Mouse (Mus musculus) kidney, adult 9 months (tissue): ENCODE results near the gene Edf1.
A peak's percentile ranks its signal among the peaks of the same experiment; 100 is the strongest.

Source experiments
- DNase-seq: peaks from one replicate; pipeline ENCODE4 v3.0.0; 2022

Gene Edf1

DNA sequence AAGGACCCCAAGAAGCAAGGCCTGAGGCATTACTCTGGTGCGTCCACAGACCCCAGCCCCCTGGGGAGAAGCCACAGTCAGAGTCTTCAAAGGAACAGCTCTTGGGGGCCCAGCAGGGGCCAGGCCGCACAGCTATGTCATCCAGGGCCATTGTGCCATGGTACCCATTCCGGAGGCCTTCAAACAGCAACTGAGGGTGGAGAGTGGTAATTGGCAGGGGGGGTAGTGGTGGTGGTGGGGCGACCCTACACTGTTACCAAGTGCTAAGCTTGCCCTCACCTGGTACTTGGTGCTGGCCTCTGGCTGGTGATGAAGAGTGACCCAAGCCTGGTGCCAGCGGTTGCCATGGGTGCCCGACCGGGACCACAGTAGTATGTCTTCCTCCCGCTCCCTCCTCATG lies 8.1 kb downstream of the Edf1 start:
- no peak for DNase-seq

GRCm38 (mm10) chr2:25566558-25566957 lies 8.9 kb downstream of the Edf1 start:
- no peak for DNase-seq

DNA sequence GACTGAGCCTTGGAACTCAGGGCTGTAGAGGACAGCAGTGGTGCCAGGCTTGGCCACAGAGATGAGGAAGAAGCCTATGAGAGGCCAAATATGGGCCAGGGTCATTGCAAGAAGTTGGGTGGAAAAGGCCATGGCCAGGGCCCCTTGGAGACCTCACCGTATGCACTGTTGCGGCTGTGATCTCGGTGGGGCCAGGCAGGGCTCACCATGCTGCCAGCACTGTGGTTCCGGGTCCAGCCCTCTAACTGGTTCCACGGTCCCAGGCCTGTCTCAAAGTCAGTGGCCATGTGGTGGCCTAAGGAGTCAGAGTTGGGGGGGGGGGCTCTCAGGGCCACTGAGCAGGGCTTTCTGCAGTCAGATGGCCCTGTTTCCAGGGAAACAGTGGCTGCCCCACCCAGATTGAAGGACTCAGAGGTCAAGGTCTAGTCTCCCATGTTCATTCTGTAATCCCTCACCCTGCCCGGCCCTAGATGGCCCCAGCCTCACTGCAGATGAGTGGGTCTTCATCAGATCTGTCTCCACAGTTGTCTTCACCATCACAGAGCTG lies 10.9 kb downstream of the Edf1 start:
- DNase-seq = no peak

- DNase-seq = no peak
Observed at GRCm38 (mm10) chr2:25569323-25569722, 11.7 kb downstream of the Edf1 start.

GRCm38 (mm10) chr2:25571221-25571620 lies 13.6 kb downstream of the Edf1 start:
- no peak for DNase-seq

DNA sequence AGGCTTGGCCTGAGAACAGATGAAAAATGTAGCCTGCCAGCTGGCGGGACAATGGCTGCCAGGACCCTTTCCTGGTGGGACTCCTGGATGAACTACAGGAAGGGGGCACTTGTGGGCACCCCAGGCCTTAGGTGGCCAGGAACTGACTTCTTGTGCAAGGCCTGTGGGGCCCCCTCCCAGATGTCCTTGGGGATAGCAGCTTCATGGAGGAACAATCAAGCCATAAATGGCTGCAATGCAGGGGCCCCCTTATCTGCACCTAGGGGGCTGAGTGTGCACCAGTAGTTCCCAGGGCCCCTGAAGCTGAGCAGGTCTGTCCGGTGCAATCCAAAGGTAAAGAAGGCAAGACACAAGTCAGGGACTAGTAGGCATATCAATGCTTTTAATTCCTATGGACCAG lies 15.4 kb downstream of the Edf1 start:
- DNase-seq = no peak

DNA sequence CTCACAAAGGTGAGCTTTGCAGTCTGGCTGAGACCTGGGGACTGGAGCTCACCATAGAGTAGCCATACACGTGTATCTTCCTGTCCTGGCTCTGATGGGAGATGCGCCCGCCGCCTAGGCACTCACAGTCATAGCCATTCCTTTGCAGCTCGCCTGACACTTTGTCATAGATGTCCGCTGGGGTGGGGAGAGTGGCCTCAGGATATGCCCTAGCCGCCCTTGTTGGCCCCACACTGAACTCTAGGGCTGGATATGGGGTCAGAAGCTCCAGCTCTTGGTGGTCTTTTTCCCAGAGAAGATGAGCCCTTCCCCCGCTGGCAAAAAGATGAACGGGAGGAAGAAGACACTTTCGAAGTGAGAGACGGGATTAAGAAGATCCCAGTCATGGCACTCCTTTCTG lies 16.5 kb downstream of the Edf1 start:
- no peak for DNase-seq

GRCm38 (mm10) chr2:25574579-25575431 lies 17.2 kb downstream of the Edf1 start, which contains the start of the genes Mamdc4 and Phpt1:
Gene Mamdc4 (minus strand): TSS chr2:25574845.
Gene Phpt1 (minus strand): TSS chr2:25575224.
- DNase-seq = peak; percentile 99

DNA sequence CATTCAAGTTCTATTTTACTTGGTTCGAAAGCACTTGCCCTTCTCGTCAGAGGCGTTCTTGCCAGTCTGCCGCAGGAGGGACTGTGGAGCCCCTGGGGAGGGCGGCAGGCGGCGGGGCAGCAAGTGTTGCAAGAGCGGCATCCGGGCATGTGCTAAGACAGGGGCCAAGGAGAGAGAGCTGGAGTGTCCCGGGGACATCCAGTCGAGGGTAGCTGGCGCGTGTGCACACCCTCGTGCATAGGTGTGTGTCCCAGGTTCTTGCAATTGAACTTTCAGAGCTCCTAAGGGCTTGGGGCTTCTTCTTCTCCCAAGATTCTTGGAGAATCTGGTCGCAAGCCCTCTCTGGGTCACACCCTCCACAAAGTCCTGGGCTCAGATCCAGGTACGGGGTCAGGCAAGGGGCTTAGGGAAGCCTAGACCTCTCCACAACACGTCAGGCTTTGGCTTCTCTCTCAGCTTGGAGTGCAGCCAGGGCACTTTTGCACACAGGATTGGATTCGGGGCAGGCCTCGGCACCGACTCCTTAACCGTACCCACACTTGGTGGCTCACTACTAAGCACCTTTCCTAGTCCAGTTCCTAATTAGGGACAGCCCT lies 17.9 kb downstream of the Edf1 start:
- peak; percentile 36 for DNase-seq

DNA sequence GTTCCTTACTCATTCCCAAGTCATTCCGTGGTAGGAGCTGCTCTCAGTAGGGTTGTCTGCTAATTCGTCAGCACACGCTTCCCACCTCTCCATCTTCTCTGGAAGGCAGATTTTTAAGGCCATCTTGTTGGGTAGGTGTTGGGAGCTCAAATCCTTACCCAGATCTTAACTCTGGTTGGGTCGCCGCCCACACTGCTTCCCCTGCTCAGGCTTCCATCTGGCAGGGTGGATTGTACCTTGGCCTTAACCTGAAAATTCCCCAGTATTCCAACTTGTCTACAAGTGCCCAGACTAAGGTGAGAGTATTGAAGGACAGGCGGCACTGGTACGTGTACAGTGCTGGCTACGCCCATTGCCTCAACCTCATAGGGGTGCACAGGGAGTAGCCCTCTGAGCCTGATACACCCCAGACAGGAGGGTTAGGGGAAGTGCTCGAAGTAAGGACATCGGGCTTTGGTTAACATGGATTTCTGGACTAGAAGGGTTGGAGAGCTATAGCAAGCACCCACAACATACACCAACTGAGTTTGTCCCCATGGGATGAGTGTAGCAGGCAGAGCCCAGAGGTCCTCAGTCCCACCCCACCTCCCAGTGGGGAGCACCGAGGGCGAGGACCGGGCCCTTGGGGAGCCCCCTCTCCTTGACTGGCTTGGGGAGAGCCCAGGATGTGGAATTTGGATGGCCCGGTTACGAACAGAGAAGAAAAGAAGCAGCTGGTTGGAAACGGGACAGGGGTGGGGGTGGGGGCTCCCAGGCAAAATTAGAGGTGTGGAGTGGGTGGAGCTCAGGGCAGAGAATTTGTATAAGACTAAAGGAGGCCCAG lies 18.6 kb downstream of the Edf1 start:
- DNase-seq = no peak

GRCm38 (mm10) chr2:25576965-25577891 lies 19.6 kb downstream of the Edf1 start:
- DNase-seq = no peak

GRCm38 (mm10) chr2:25577951-25578795 lies 20.5 kb downstream of the Edf1 start:
- no peak for DNase-seq

DNA sequence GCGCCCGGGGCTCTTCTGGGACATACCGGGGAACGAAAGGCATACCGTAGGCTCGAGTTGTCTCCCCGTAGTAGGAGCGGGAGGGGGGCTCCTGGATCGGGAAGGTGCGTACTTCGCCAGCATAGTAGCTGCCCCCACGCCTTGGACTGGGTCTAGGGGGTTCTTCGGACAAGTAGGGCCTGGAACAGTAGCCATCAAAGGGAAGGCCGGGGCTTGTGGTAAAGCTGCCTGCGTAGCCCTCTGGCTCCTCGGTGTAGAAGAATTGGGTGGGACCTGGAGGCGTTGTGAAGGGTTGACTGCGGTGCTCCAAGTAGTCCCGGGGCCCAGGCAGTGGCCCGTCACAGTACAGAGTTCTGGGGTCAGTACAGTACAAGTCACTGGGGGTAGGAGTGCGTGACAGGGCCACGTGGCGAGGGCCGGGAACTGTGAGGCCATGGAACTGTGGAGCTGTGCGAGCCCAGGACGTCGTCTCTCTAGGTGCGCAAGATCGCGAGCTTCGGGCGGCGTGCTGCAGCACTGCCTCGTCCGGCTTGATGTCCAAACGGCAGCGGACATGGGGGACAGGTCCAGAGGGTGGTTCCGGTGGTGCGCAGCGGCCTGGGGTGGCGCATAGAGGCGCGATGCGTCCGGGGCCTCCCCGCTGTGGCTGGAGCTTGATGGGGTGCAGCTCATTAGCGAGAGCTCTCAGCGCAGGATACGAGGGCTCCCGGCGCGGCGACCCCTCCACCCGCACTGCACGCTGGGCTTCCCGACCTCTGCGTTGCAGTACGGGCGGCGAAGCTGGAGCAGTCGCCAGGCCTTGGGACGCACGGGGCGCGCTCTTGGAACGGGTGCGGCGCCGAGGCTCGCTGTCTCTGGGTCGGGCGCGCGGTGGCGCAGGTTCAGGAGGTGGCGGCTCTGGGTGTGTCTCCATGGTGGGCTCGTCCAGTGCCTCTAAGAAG lies 21.4 kb downstream of the Edf1 start:
- DNase-seq = no peak

DNA sequence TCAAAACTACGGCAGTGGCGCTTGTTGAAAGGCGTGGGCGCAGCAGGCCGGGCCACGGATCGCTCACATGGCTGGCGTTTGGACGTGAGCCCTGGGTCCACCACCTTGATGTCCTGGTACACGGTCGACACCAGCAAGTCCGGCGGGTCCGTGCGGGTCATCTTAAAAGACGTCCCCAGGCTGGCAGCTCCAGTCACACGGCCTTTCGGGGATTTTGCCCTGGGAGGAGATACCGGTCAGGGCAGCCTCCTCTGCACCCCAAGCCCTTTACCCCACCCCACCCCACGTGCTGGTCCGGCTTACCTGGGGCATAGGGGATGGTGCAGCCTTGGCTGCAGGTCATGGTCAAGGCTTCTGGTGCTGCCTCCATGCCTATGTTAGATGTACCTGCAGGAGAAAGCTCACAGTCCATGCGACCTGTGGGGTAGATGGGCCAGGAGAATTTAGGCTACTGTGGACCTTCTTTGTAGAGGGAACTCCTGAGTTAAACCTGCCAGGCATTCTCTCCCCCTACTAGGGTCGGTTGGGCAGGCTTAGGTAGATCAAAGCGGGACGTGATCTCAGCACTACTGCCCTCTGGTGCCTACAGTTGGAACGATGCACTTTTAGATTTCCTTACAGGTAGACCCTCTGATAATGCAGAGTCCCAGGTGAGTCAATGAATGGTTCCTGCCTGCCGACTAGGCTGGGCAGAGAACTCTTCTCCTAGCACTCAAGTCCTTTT lies 22.3 kb downstream of the Edf1 start:
- peak; percentile 66 for DNase-seq

- DNase-seq = no peak
Observed at GRCm38 (mm10) chr2:25580621-25581101, 23.0 kb downstream of the Edf1 start.

DNA sequence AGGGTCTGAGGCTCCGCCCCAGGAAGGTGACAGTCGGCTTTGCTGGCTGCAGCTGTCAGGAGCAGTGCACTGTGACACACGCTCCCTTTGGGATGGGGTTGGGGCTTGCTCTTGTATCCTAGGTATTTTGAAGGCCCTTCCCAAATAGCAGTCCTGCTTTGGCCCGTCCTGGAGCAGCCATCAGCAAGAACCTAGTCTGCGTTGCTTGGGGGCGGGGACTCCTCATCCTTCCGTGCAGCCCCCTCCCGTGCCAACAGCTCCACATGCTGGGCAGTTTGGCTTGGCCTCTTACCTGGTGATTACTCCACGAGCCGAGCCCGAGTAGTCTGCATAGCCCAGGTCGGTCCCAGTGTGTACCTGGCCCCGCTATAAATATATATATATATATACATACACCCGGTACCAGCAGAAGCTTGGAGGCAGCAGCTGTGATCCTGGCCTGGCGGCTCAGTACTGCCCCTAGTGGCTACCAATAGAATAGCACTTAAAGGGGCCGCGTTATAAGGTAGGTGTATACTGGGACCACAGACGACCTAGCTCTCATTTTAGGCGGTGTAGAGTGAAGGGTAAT lies 23.7 kb downstream of the Edf1 start, which contains the start of gene Ajm1:
Gene Ajm1 (minus strand): TSS at position 464 of the 571 bp plus-strand sequence.
- peak; percentile 67 for DNase-seq

DNA sequence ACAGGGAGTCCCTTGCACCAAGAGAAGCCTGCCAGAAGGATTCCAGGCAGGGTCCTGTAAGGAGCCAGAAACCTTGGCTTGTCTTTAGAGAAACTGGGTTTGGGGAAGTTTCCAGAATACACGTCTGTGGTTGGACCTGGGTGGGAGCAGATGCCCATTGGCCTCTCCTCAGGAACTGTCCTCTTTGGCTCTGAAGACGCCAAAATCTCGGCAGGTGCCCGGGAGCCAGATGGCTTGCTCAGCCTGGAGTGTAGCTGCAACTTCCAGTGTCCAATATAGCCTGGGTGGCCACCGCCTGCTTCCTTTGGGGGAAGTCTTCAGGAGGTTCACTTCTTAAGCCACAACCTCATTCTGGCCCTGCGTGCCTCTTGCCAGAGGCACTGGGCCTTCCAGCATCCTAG lies 24.3 kb downstream of the Edf1 start:
- DNase-seq = no peak

DNA sequence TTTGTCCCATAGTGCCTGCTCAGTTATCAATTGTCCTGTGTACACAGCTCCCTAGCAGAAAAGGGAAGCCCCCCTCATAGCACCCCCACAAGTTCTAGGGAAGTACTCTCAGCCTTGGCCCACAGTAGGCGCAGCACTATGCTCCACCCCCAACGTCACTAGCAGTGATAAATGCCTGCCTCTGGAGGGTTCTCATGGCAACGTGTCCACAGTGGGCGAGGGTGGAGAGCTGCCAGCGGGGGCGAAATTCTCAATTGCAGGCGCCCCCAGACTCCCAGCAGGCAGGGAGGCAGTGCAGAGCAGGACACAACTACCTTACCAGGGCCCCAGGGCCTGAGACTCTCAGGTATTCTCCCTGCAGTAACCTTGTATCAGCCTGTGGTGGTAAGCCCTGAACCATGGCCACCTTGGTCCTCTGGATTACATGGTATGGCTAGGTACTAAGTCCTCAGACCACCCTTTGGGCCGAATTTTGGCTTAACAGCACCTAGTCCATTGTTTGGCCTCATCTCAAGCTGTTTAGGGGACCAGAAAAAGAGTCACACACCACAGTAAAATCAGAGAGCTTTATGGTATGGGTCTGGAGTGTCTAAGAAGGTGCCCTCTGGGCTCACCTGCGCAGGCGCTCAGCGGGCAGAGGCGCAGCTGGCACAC lies 24.9 kb downstream of the Edf1 start:
- no peak for DNase-seq
